Mouse (Mus musculus): Measurements from ENCODE around the gene Manbal. TPM values are rescaled to one million over a fixed set of nuclear protein-coding genes. Genes with fewer than 3 reads are reported as not detected.

The Manbal gene
- polyA plus RNA-seq, 1 experiment, result 68.0 TPM

- Histone ChIP-seq H3K36me3 (ENCODE audit: control insufficient read depth, insufficient read depth, low read length) (peaks cover 18% of the 10 kb centered on the region), H3K4me1 (replicated peaks; ENCODE audit: control insufficient read depth, insufficient read depth, low read length) (no peaks in the 10 kb centered on the region), H3K27ac (ENCODE audit: control insufficient read depth, insufficient read depth, low read length) (no peak overlapping the region), H3K27me3 (ENCODE audit: control insufficient read depth, insufficient read depth, low read length) (no peaks in the 10 kb centered on the region), H3K4me3 (ENCODE audit: control insufficient read depth, insufficient read depth, low read length) (no peak overlapping the region)
- TF ChIP-seq CTCF (IDR thresholded peaks at IDR 0.05; ENCODE audit: borderline replicate concordance, control insufficient read depth, extremely low read depth, insufficient read depth, low read length, poor library complexity) (no peak), POLR2A (IDR thresholded peaks at IDR 0.05; ENCODE audit: control insufficient read depth, extremely low read depth, insufficient read depth, low read length, poor library complexity) (no peak)
- 93% methylated on average over 11 of the region's 11 CpGs for WGBS
- DNase-seq, result no peak
Measured at GRCm38 (mm10) chr2:157328570-157328969, 38.8 kb upstream of the Manbal start.

GRCm38 (mm10) chr2:157332059-157332458 is 35.3 kb upstream of the Manbal start:
- Histone ChIP-seq H3K27ac (ENCODE audit: control insufficient read depth, insufficient read depth, low read length) (no peak overlapping the region), H3K4me1 (replicated peaks; ENCODE audit: control insufficient read depth, insufficient read depth, low read length) (no peaks in the 10 kb centered on the region), H3K36me3 (ENCODE audit: control insufficient read depth, insufficient read depth, low read length) (peaks cover 2% of the 10 kb centered on the region; the same call in 1 of the 2 replicates), H3K27me3 (ENCODE audit: control insufficient read depth, insufficient read depth, low read length) (no peaks in the 10 kb centered on the region), H3K4me3 (ENCODE audit: control insufficient read depth, insufficient read depth, low read length) (no peak overlapping the region)
- no peak for DNase-seq
- no peak for TF ChIP-seq POLR2A (IDR thresholded peaks at IDR 0.05; ENCODE audit: control insufficient read depth, extremely low read depth, insufficient read depth, low read length, poor library complexity)
- no peak for TF ChIP-seq CTCF (IDR thresholded peaks at IDR 0.05; ENCODE audit: borderline replicate concordance, control insufficient read depth, extremely low read depth, insufficient read depth, low read length, poor library complexity)
- 94% methylated on average over 5 of the region's 5 CpGs for WGBS

GRCm38 (mm10) chr2:157338663-157339062 is 28.7 kb upstream of the Manbal start:
- TF ChIP-seq POLR2A (IDR thresholded peaks at IDR 0.05; ENCODE audit: control insufficient read depth, extremely low read depth, insufficient read depth, low read length, poor library complexity) (no peak), CTCF (IDR thresholded peaks at IDR 0.05; ENCODE audit: borderline replicate concordance, control insufficient read depth, extremely low read depth, insufficient read depth, low read length, poor library complexity) (peak; percentile 43; the same call in 1 of the 2 replicates)
- no peak overlapping the region for H3K4me3 ChIP-seq (ENCODE audit: control insufficient read depth, insufficient read depth, low read length)
- H3K36me3 ChIP-seq (ENCODE audit: control insufficient read depth, insufficient read depth, low read length), result no peaks in the 10 kb centered on the region
- H3K4me1 ChIP-seq (replicated peaks; ENCODE audit: control insufficient read depth, insufficient read depth, low read length), result no peaks in the 10 kb centered on the region
- DNase-seq, result peak; percentile 54
- WGBS, result 35% methylated on average over 5 of the region's 5 CpGs
- no peaks in the 10 kb centered on the region for H3K27me3 ChIP-seq (ENCODE audit: control insufficient read depth, insufficient read depth, low read length)
- no peak overlapping the region for H3K27ac ChIP-seq (ENCODE audit: control insufficient read depth, insufficient read depth, low read length)

- Histone ChIP-seq H3K36me3 (ENCODE audit: control insufficient read depth, insufficient read depth, low read length) (no peaks in the 10 kb centered on the region), H3K27ac (ENCODE audit: control insufficient read depth, insufficient read depth, low read length) (no peak overlapping the region), H3K4me3 (ENCODE audit: control insufficient read depth, insufficient read depth, low read length) (no peak overlapping the region), H3K27me3 (ENCODE audit: control insufficient read depth, insufficient read depth, low read length) (no peaks in the 10 kb centered on the region), H3K4me1 (replicated peaks; ENCODE audit: control insufficient read depth, insufficient read depth, low read length) (no peaks in the 10 kb centered on the region)
- no peak for DNase-seq
- TF ChIP-seq CTCF (IDR thresholded peaks at IDR 0.05; ENCODE audit: borderline replicate concordance, control insufficient read depth, extremely low read depth, insufficient read depth, low read length, poor library complexity), result no peak
- no peak for TF ChIP-seq POLR2A (IDR thresholded peaks at IDR 0.05; ENCODE audit: control insufficient read depth, extremely low read depth, insufficient read depth, low read length, poor library complexity)
- WGBS, result 92% methylated on average over 7 of the region's 7 CpGs
Measured at GRCm38 (mm10) chr2:157339532-157339931, 27.9 kb upstream of the Manbal start.

GRCm38 (mm10) chr2:157340221-157340741 is 27.1 kb upstream of the Manbal start:
- WGBS, result 72% methylated on average over 7 of the region's 7 CpGs
- H3K36me3 ChIP-seq (ENCODE audit: control insufficient read depth, insufficient read depth, low read length), result no peaks in the 10 kb centered on the region
- no peaks in the 10 kb centered on the region for H3K27me3 ChIP-seq (ENCODE audit: control insufficient read depth, insufficient read depth, low read length)
- no peak for DNase-seq
- no peak for TF ChIP-seq CTCF (IDR thresholded peaks at IDR 0.05; ENCODE audit: borderline replicate concordance, control insufficient read depth, extremely low read depth, insufficient read depth, low read length, poor library complexity)
- TF ChIP-seq POLR2A (IDR thresholded peaks at IDR 0.05; ENCODE audit: control insufficient read depth, extremely low read depth, insufficient read depth, low read length, poor library complexity), result no peak
- no peaks in the 10 kb centered on the region for H3K4me1 ChIP-seq (replicated peaks; ENCODE audit: control insufficient read depth, insufficient read depth, low read length)
- no peak overlapping the region for H3K27ac ChIP-seq (ENCODE audit: control insufficient read depth, insufficient read depth, low read length)
- no peak overlapping the region for H3K4me3 ChIP-seq (ENCODE audit: control insufficient read depth, insufficient read depth, low read length)

GRCm38 (mm10) chr2:157341554-157342270 is 25.7 kb upstream of the Manbal start:
- TF ChIP-seq POLR2A (IDR thresholded peaks at IDR 0.05; ENCODE audit: control insufficient read depth, extremely low read depth, insufficient read depth, low read length, poor library complexity), result no peak
- peak; percentile 65; the same call in 1 of the 2 replicates for TF ChIP-seq CTCF (IDR thresholded peaks at IDR 0.05; ENCODE audit: borderline replicate concordance, control insufficient read depth, extremely low read depth, insufficient read depth, low read length, poor library complexity)
- no peak overlapping the region for H3K27ac ChIP-seq (ENCODE audit: control insufficient read depth, insufficient read depth, low read length)
- DNase-seq, result peak; percentile 68
- no peaks in the 10 kb centered on the region for H3K4me1 ChIP-seq (replicated peaks; ENCODE audit: control insufficient read depth, insufficient read depth, low read length)
- no peaks in the 10 kb centered on the region for H3K27me3 ChIP-seq (ENCODE audit: control insufficient read depth, insufficient read depth, low read length)
- H3K36me3 ChIP-seq (ENCODE audit: control insufficient read depth, insufficient read depth, low read length), result no peaks in the 10 kb centered on the region
- WGBS, result 60% methylated on average over 11 of the region's 11 CpGs
- H3K4me3 ChIP-seq (ENCODE audit: control insufficient read depth, insufficient read depth, low read length), result no peak overlapping the region

All from thymus, adult 2 months (tissue).